Mouse (Mus musculus) stomach, postnatal 0 days (tissue): ENCODE data around the gene Maats1. TPM values are rescaled to one million over a fixed set of nuclear protein-coding genes. Genes with fewer than 3 reads are reported as not detected.

Source experiments
- ATAC-seq: fragments of 200-750 bp; cut with Nextera tagmentation; 2 replicates; pipeline ENCODE4 v1.8.0; 2017; ENCODE audit not compliant: low FRiP score, low TSS enrichment
- DNase-seq: peaks from one replicate; pipeline ENCODE4 v3.0.0-alpha.2; 2016; ENCODE audit warnings: low spot score
- H3K27ac ChIP-seq: fragments of 300-500 bp; sonication (generic); replicated peaks from 2 replicates; pipeline ENCODE4 v1.5.1; 2014; ENCODE audit warnings: mild to moderate bottlenecking, control low read depth
- H3K27me3 ChIP-seq: fragments of 300-500 bp; sonication (generic); 2 replicates; pipeline ENCODE4 v1.6.1; 2014; ENCODE audit warnings: low read length; ENCODE audit not compliant: control insufficient read depth, insufficient read depth
- H3K36me3 ChIP-seq: fragments of 300-500 bp; sonication (generic); 2 replicates; pipeline ENCODE4 v1.6.1; 2014; ENCODE audit warnings: low read length, mixed read lengths; ENCODE audit not compliant: control insufficient read depth, insufficient read depth
- H3K4me1 ChIP-seq: fragments of 300-500 bp; sonication (generic); replicated peaks from 2 replicates; pipeline ENCODE4 v1.6.1; 2014; ENCODE audit warnings: antibody characterized with exemption; ENCODE audit not compliant: control insufficient read depth, insufficient read depth
- H3K4me2 ChIP-seq: fragments of 300-500 bp; sonication (generic); replicated peaks from 2 replicates; pipeline ENCODE4 v1.6.1; 2014; ENCODE audit warnings: low read depth, mild to moderate bottlenecking, control low read depth, moderate library complexity
- H3K4me3 ChIP-seq: fragments of 300-500 bp; sonication (generic); 2 replicates; pipeline ENCODE4 v1.5.1; 2014; ENCODE audit warnings: low read depth, low read length, control low read depth
- H3K9ac ChIP-seq: fragments of 300-500 bp; sonication (generic); 2 replicates; pipeline ENCODE4 v1.6.1; 2014; ENCODE audit warnings: mild to moderate bottlenecking, low read length, control low read depth, mixed read lengths
- H3K9me3 ChIP-seq: fragments of 300-500 bp; sonication (generic); 2 replicates; pipeline ENCODE4 v1.6.1; 2016; ENCODE audit warnings: low read length; ENCODE audit not compliant: control insufficient read depth
- CTCF ChIP-seq: IDR thresholded peaks from 2 replicates; pipeline ENCODE4 v1.5.1; 2016; ENCODE audit warnings: antibody characterized with exemption, low read depth, mild to moderate bottlenecking, moderate library complexity
- EP300 ChIP-seq: optimal IDR thresholded peaks from 2 replicates; pipeline ENCODE3; 2016; ENCODE audit warnings: antibody characterized with exemption
- WGBS: fragments of 180-500 bp; shearing (Covaris S2); extraction: QIAGEN DNeasy Blood & Tissue Kit; methylation state at CpG from one replicate; pipeline ENCODE4 v1.1.7; 2014; 5-methylcytosine and 5-hydroxymethylcytosine counted together
- polyA plus RNA-seq: library from polyadenylated mRNA; unstranded; fragments of >200 nt; fragmentation: Nextera tagmentation; extraction: Ambion mirVana; gene quantifications from 2 replicates; pipeline ENCODE4 v1.2.1, GENCODE M21; 2015

The Maats1 gene
- polyA plus RNA-seq, 1 experiment from 2014 or later = 0.27 TPM

DNA sequence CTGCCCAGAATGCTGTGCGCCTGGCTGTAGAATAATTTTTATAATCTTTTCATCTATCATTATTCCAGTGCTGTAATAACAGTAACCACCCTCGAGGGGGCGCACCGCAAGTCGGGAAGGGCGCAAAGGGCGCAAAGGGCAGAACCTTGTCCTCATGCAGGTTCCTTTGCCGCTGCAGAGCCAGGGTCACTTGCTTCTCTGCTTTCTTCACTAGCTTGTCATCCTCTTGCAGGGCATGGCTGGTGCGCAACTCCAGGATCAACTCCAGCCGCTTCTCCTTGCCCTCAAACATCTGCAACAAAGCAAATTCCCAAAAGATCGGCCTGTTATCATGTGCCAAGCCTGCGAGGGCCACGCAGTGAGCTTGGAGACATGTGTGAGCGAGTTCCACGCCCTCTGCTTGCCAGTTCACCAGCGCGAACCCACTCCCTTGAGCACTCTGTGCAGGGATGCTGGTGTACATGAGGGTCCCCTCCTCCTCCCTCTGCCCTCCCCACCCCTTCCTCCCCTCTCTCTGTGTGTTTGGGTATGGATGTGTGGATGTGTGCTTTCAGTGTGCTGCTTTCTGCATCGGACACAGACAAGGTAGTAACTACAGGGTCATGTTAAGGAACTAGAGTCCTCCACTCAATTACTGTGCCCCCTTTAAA lies 35.2 kb downstream of the Maats1 start:
- ATAC-seq (no peak), DNase-seq (peak; percentile 33)
- Histone ChIP-seq H3K4me1 (no peaks in the 10 kb centered on the region), H3K36me3 (no peaks in the 10 kb centered on the region), H3K9ac (no peak overlapping the region), H3K27ac (no peak overlapping the region), H3K27me3 (no peaks in the 10 kb centered on the region), H3K9me3 (no peaks in the 10 kb centered on the region), H3K4me3 (no peak overlapping the region), H3K4me2 (no peak overlapping the region)
- 49% methylated on average over 18 of the region's 18 CpGs for WGBS
- TF ChIP-seq EP300 (no peak), CTCF (peak; percentile 69)

DNA sequence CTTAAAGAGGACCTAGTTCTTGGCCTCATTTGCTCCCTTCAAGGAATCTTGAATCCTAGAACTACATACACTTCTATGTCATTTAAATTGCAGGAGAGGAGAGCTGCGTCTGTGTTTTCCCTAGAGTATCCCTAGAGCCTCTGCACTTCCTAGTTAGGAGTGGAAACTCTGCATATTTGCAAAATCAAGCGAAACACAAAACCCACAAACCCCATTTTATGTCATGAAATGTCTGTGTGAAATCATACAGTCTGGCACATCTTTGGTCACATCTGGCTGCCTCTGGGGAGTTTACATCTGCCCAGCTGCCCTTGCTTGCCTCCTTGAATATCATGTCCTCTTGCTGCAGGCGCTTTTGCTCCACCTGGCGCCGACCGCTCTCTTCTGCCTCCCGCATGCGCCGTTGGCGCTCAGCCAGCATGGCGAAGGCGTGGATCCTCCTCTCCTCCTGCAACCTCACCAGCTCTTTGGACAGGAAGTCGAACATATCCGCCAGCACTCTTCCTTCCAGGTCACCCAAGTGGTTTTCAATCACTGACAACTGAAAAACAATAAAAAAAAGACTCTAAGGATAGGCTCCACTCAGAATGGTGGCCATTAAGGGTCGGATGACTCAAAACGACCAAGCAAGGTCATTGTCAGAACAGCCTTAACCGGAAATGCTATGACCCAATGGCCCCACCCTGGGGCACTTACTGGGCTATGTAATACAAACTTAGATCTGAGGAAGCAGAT lies 37.3 kb downstream of the Maats1 start:
- TF ChIP-seq CTCF = no peak
- TF ChIP-seq EP300 = no peak
- Histone ChIP-seq H3K36me3 (no peaks in the 10 kb centered on the region), H3K27ac (no peak overlapping the region), H3K4me1 (no peaks in the 10 kb centered on the region), H3K27me3 (no peaks in the 10 kb centered on the region), H3K4me2 (0 out of 2 replicates have a peak overlapping the region, but pooled peaks have one; percentile 12), H3K9me3 (no peaks in the 10 kb centered on the region), H3K4me3 (no peak overlapping the region), H3K9ac (no peak overlapping the region)
- ATAC-seq (0 out of 2 replicates have a peak, but pooled peaks have one; percentile 59), DNase-seq (peak; percentile 40)
- WGBS = 58% methylated on average over 17 of the region's 17 CpGs

DNA sequence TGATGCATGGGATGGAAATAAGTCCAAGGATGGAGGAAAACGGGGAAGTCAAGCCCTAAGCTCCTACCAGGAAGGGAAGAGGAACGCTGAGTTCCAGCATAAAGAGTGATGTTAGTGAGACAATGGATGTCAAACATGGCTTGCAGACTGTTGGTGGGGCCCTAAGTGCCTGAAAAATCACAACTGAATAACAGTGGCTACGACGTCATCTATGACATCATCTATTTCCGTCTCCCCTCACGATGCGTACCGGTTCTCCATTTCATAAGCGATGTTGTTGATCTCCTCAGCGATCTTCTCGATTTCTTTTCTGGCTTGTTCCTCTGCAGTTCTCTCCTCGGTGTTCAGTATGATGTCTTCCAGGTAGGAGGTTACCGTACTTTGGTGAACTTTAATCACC lies 39.6 kb downstream of the Maats1 start:
- Histone ChIP-seq H3K4me3 (no peak overlapping the region), H3K27me3 (no peaks in the 10 kb centered on the region), H3K9ac (no peak overlapping the region), H3K9me3 (no peaks in the 10 kb centered on the region), H3K36me3 (no peaks in the 10 kb centered on the region), H3K27ac (no peak overlapping the region), H3K4me1 (no peaks in the 10 kb centered on the region), H3K4me2 (no peak overlapping the region)
- TF ChIP-seq CTCF (no peak), EP300 (no peak)
- 75% methylated on average over 13 of the region's 13 CpGs for WGBS
- no peak for ATAC-seq
- DNase-seq = no peak

DNA sequence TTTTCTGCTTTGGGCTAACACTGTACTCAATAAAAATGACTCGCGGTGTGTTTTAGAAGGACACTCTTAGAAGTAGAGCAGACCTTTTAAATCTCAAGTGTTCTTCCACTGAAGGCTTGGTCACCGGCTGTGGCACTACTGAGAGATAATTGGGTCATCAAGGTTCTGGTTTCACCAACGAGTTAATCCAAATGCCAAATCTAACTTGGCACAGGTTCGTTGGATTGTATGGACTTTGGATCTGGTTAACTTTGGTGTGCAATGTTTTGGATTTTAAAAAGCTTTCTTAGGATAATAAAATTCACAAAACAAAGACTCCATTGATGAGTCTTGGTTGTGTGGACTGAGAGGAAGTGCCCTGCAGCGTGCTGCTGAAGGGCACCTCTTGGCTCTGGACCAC lies 43.5 kb downstream of the Maats1 start:
- Histone ChIP-seq H3K36me3 (no peaks in the 10 kb centered on the region), H3K9ac (no peak overlapping the region), H3K4me1 (no peaks in the 10 kb centered on the region), H3K4me3 (no peak overlapping the region), H3K4me2 (no peak overlapping the region), H3K9me3 (no peaks in the 10 kb centered on the region), H3K27ac (no peak overlapping the region), H3K27me3 (no peaks in the 10 kb centered on the region)
- ATAC-seq = no peak
- 82% methylated on average over 6 of the region's 6 CpGs for WGBS
- TF ChIP-seq CTCF (no peak), EP300 (no peak)
- no peak for DNase-seq

DNA sequence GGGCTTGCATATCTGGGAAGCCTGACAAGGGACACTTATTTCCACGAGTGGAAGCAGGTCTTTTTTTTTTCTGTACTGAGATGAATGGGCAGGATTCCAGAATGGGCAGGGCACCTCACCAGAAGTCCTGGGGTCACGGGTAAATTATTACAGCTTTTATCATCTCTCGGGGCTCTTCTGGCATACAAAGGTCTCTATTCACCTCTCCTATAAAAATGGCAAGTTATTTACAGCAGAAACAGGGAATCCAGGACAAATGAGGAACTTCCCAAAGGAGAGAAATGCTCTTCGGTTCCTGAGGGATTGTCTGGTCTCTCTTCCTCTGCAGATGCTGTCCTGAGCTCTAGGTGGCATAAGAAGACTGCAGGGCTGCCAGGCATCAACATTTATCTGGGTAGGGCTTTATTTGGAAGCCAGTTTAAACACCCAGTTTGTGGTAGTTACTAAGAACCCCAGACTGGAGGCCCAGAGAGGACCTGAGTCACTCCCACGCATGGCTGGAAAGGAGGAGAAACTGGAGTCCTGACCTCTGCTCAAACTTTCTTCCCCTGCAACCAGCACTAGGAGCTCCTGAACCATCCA lies 46.5 kb downstream of the Maats1 start:
- Histone ChIP-seq H3K27me3 (no peaks in the 10 kb centered on the region), H3K4me1 (no peaks in the 10 kb centered on the region), H3K9ac (no peak overlapping the region), H3K4me3 (no peak overlapping the region), H3K36me3 (no peaks in the 10 kb centered on the region), H3K4me2 (peak overlapping the region; percentile 17), H3K27ac (peak overlapping the region; percentile 82), H3K9me3 (no peaks in the 10 kb centered on the region)
- no peak for TF ChIP-seq EP300
- TF ChIP-seq CTCF = peak; percentile 73
- WGBS = 23% methylated on average over 5 of the region's 5 CpGs
- ATAC-seq (peak; percentile 75), DNase-seq (peak; percentile 65)
